Mouse (Mus musculus): ENCODE measurements around the gene Prdx5. TPM values are rescaled to one million over a fixed set of nuclear protein-coding genes. Genes with fewer than 3 reads are reported as not detected.

The Prdx5 gene
- total and polyA plus RNA-seq, 3 experiments, result 130 to 246 TPM; not detected in 1

DNA sequence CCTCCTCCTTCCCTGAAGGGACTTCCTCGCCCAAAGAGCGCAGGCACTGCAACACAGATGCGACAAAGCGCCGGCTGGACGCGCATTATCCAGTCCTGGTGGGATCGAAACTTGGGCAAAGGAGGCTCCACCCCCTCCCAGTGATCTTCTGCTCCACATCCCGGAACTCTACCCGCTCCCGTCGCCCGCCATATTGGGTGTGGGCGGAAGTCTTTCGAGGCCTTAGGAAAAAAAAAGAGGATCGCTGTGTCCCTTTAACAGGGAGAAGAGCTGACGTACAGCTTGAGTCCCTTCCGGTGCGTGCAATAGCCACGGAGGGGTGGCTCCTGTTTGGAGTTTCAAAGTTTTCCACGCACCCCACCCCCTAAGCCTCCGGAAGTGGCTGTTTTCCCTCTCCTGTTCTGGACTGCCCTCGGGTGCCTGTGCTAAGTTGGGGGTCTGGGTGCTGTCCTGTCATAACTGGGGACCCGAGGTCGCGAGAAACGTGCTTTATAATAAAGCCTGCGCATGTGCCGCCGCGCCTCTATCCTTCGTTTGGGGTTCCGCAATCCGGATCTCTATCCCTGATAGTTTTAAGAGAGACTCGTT lies 41.6 kb upstream of the Prdx5 start (continued):
- no peak; the same call in 1 of the 2 replicates for TF ChIP-seq E2F4 (IDR thresholded peaks at IDR 0.05; ENCODE audit: borderline replicate concordance, low read depth, low read length)
- TF ChIP-seq ZNF384 (IDR thresholded peaks at IDR 0.05; ENCODE audit: low read depth, low read length), result peak; percentile 98
- peak; percentile 67 for TF ChIP-seq MYC (IDR thresholded peaks at IDR 0.05; ENCODE audit: low read depth, low read length)

DNA sequence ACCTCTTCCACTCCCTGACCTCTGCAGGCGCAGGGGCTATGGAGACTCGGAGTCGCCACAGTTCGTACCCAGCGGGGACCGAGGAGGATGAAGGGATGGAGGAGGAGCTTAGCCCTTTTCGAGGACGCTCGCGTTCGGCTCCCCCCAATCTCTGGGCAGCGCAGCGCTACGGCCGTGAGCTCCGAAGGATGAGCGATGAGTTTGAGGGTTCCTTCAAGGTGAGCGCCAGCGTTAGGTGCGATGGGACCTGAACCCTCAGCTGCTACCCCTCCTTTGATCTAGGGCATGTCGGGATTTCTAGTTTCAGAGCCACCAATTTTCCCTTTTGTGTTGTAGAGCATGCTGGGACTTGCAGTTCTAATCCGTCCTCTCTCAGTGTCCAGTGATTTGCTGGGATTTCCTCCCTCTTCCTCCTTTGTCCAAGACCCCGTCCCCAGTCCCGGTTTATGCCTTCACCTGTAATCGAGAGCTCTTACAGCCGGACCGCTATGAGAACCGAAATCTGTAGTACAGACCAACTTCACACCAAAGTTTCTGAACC lies 40.8 kb upstream of the Prdx5 start:
- DNase-seq (ENCODE audit: low read depth, low spot score), result peak; percentile 65
- no peaks in the 10 kb centered on the region for H3K27me3 ChIP-seq (ENCODE audit: control insufficient read depth in 1 of 2, insufficient read depth in 2 of 2, low read length in 2 of 2)
- no peaks in the 10 kb centered on the region for H3K9me3 ChIP-seq (replicated peaks; ENCODE audit: insufficient read depth, low read length)
- H3K27ac ChIP-seq (ENCODE audit: control insufficient read depth, low read depth, low read length), result peak overlapping the region; percentile 91
- H3K79me2 ChIP-seq (ENCODE audit: control insufficient read depth, insufficient read depth, low read length, poor library complexity), result peaks cover 1% of the 10 kb centered on the region; the same call in 1 of the 2 replicates
- 0 out of 4 replicates have a peak, but pooled peaks cover 0 to 6% of the 10 kb centered on the region in 2 experiments for H3K4me1 ChIP-seq (ENCODE audit: control insufficient read depth in 1 of 2, insufficient read depth in 2 of 2, low read length in 2 of 2)
- peaks cover 0 to 6% of the 10 kb centered on the region in 2 experiments; a peak in 1 of 4 replicates for H3K36me3 ChIP-seq (ENCODE audit: control insufficient read depth in 1 of 2, insufficient read depth in 2 of 2, low read length in 2 of 2)
- H3K4me3 ChIP-seq (ENCODE audit: control insufficient read depth in 1 of 2, insufficient read depth in 1 of 2, low read depth in 2 of 2, low read length in 2 of 2), result peak overlapping the region; percentile 59 to 61
- H3K9ac ChIP-seq (ENCODE audit: control insufficient read depth, low read depth, low read length, poor library complexity, severe bottlenecking), result peak overlapping the region; percentile 82
- TF ChIP-seq MXI1 (IDR thresholded peaks at IDR 0.05; ENCODE audit: low read depth, low read length), result 0 out of 2 replicates have a peak, but pooled peaks have one; percentile 10
- TF ChIP-seq EP300 (IDR thresholded peaks at IDR 0.05; ENCODE audit: low read depth in 1 of 2, low read length in 2 of 2), result no peak

DNA sequence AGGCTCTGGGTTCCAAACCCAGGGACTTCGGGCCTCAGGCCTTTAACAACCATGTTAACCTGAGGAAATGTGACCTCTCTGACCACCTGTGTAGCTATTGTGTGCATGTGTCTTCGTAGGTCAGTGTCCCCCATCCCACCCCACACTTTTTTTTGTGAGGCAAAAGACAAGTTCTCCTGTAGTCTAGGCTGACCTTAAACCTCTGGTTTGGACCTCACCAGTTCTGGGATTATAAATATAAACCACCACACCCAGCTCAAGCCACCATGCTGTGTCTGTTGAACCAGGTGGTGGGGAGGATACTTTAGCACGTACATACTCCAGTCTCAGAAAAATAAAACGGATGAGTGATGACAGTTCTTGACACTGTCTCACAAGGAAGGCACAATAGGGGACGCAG lies 40.0 kb upstream of the Prdx5 start:
- no peak for TF ChIP-seq ELF1 (IDR thresholded peaks at IDR 0.05; ENCODE audit: low read depth, low read length)
- TF ChIP-seq MAX (IDR thresholded peaks at IDR 0.05; ENCODE audit: low read length), result 0 out of 2 replicates have a peak, but pooled peaks have one; percentile 26
- DNase-seq (ENCODE audit: low read depth, low spot score), result no peak
- Histone ChIP-seq H3K4me1 (ENCODE audit: control insufficient read depth in 1 of 2, insufficient read depth in 2 of 2, low read length in 2 of 2) (0 out of 4 replicates have a peak, but pooled peaks cover 0 to 6% of the 10 kb centered on the region in 2 experiments), H3K9me3 (replicated peaks; ENCODE audit: insufficient read depth, low read length) (no peaks in the 10 kb centered on the region), H3K36me3 (ENCODE audit: control insufficient read depth in 1 of 2, insufficient read depth in 2 of 2, low read length in 2 of 2) (peaks cover 0 to 6% of the 10 kb centered on the region in 2 experiments; a peak in 1 of 4 replicates), H3K27me3 (ENCODE audit: control insufficient read depth in 1 of 2, insufficient read depth in 2 of 2, low read length in 2 of 2) (no peaks in the 10 kb centered on the region), H3K4me3 (ENCODE audit: control insufficient read depth in 1 of 2, insufficient read depth in 1 of 2, low read depth in 2 of 2, low read length in 2 of 2) (no peak overlapping the region; a peak in 1 of 4 replicates), H3K79me2 (ENCODE audit: control insufficient read depth, insufficient read depth, low read length, poor library complexity) (peaks cover 1% of the 10 kb centered on the region; the same call in 1 of the 2 replicates), H3K9ac (ENCODE audit: control insufficient read depth, low read depth, low read length, poor library complexity, severe bottlenecking) (no peak overlapping the region; the same call in 1 of the 2 replicates), H3K27ac (ENCODE audit: control insufficient read depth, low read depth, low read length) (no peak overlapping the region)

DNA sequence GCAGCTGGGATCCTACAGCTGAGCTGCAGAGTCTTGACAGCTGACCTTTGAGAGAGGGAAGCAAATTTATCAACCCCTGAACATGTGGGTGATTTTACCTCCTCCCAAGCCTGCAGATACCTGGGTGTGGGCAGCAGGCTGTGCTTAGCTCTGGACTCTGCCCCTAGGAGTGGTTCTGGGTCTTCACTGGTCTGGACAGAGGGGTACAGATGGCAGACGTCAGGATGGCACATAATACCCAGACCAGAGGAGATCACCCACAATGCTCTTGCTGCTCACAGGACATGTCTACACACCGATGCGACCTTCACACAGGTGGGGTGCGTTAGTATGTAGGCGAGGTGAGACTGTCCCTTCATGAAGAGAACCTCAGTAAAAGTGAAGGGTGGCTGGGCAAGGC lies 39.6 kb upstream of the Prdx5 start:
- H3K27me3 ChIP-seq (ENCODE audit: control insufficient read depth in 1 of 2, insufficient read depth in 2 of 2, low read length in 2 of 2), result no peaks in the 10 kb centered on the region
- TF ChIP-seq POLR2AphosphoS5 (IDR thresholded peaks at IDR 0.05; ENCODE audit: borderline replicate concordance, low read depth, low read length) (no peak), RCOR1 (IDR thresholded peaks at IDR 0.05; ENCODE audit: low read depth, low read length) (no peak), POLR2A (IDR thresholded peaks at IDR 0.05; ENCODE audit: control insufficient read depth in 1 of 2, insufficient read depth in 1 of 2, low read depth in 1 of 2, low read length in 2 of 2, poor library complexity in 1 of 2) (no peak), MXI1 (IDR thresholded peaks at IDR 0.05; ENCODE audit: low read depth, low read length) (no peak), JUND (IDR thresholded peaks at IDR 0.05; ENCODE audit: low read depth, low read length) (no peak), POLR2AphosphoS2 (IDR thresholded peaks at IDR 0.05; ENCODE audit: low read length) (no peak), GABPA (IDR thresholded peaks at IDR 0.05; ENCODE audit: low read depth, low read length) (no peak), ELF1 (IDR thresholded peaks at IDR 0.05; ENCODE audit: low read depth, low read length) (no peak), ZMIZ1 (IDR thresholded peaks at IDR 0.05; ENCODE audit: low read depth, low read length) (no peak), SIN3A (IDR thresholded peaks at IDR 0.05; ENCODE audit: low read length) (no peak), KAT2A (conservative IDR thresholded peaks at IDR 0.05; ENCODE audit: low read depth, low read length) (no peak), MAZ (IDR thresholded peaks at IDR 0.05; ENCODE audit: low read depth, low read length) (no peak), E2F4 (IDR thresholded peaks at IDR 0.05; ENCODE audit: borderline replicate concordance, low read depth, low read length) (no peak), EP300 (IDR thresholded peaks at IDR 0.05; ENCODE audit: low read depth in 1 of 2, low read length in 2 of 2) (no peak), BHLHE40 (IDR thresholded peaks at IDR 0.05; ENCODE audit: borderline replicate concordance, low read depth, low read length) (no peak), CHD2 (IDR thresholded peaks at IDR 0.05; ENCODE audit: low read length) (no peak), ZKSCAN1 (IDR thresholded peaks at IDR 0.05; ENCODE audit: low read depth, low read length) (no peak), MYB (IDR thresholded peaks at IDR 0.05; ENCODE audit: low read depth, low read length) (no peak), ZNF384 (IDR thresholded peaks at IDR 0.05; ENCODE audit: low read depth, low read length) (no peak), CHD1 (IDR thresholded peaks at IDR 0.05; ENCODE audit: low read depth, low read length) (no peak)
- no peak for DNase-seq (ENCODE audit: low read depth, low spot score)
- no peak overlapping the region for H3K27ac ChIP-seq (ENCODE audit: control insufficient read depth, low read depth, low read length)
- H3K9ac ChIP-seq (ENCODE audit: control insufficient read depth, low read depth, low read length, poor library complexity, severe bottlenecking), result no peak overlapping the region
- no peak overlapping the region for H3K4me3 ChIP-seq (ENCODE audit: control insufficient read depth in 1 of 2, insufficient read depth in 1 of 2, low read depth in 2 of 2, low read length in 2 of 2)
- no peaks in the 10 kb centered on the region for H3K9me3 ChIP-seq (replicated peaks; ENCODE audit: insufficient read depth, low read length)
- H3K4me1 ChIP-seq (ENCODE audit: control insufficient read depth in 1 of 2, insufficient read depth in 2 of 2, low read length in 2 of 2), result 0 out of 4 replicates have a peak, but pooled peaks cover 0 to 6% of the 10 kb centered on the region in 2 experiments
- peaks cover 0 to 6% of the 10 kb centered on the region in 2 experiments; a peak in 1 of 4 replicates for H3K36me3 ChIP-seq (ENCODE audit: control insufficient read depth in 1 of 2, insufficient read depth in 2 of 2, low read length in 2 of 2)
- H3K79me2 ChIP-seq (ENCODE audit: control insufficient read depth, insufficient read depth, low read length, poor library complexity), result peaks cover 1% of the 10 kb centered on the region; the same call in 1 of the 2 replicates
